Mouse (Mus musculus): ENCODE results near the gene Kdm5b.
"Not testable (repeated sequence)": the region's sequence is repeated elsewhere in the genome, so short reads cannot be mapped to it uniquely, and the experiment has no call there.

Kdm5b gene

GRCm38 (mm10) chr1:134559976-134560375 lies at the start of gene Kdm5b:
Gene Kdm5b (plus strand): TSS chr1:134560171.
- CTCF ChIA-PET = no interaction called here

GRCm38 (mm10) chr1:134512183-134512582 lies 47.8 kb upstream of the Kdm5b start:
- CTCF ChIA-PET = no interaction called here

DNA sequence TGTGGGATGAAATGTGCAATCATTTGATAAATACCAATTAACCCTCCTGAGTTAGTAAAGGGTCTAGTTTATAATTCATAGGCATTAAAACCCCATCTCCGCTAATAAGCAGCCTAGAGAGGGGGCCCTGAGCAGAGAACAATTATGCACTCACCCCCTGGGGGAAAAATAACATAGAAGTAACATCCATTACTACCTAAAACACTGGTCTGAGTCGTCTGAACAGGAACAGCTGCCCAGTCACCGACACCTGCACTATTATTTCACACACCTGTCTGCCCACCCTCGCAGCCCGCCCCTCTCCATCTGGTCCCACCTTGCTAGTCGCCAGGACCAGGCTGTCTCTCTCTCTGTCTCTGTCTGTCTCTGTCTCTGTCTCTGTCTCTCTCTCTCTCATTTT lies 47.4 kb upstream of the Kdm5b start:
- CTCF ChIA-PET = no interaction called here

- CTCF ChIA-PET = no interaction called here
Measured at GRCm38 (mm10) chr1:134513312-134513860, 46.6 kb upstream of the Kdm5b start.

DNA sequence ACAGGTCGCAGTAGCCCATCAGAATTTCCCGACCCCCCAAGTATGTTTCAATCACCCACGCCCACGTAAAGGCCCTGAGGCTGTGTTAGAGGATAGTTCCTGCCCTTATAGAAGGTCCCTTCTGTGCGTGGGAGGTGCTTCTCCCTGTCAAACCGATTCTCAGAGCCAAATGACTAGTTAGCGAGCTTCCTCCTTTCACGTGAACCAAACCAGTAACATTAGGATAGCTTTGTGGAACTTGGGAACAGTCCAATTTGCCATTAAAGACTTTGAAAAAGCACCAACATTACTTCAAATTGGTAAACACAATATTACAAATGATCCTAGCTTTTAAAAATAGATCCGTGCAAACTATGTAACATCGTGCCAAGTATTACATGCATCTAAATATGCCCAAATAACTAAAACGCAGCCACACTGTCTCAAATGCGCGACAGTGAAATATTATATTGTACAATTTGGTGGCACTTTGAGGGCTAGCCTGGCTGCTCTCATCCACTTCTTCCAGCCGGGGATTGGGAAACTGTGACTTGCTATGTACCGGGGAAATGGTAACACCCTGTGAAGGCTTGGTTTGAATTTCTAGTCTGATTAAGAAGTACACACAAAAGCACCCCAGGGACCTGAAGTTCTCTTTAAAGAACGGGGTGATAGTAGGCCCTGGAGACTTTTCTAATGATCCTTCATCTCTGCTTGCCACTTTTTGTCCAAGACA lies 45.9 kb upstream of the Kdm5b start:
- CTCF ChIA-PET = no interaction called here

GRCm38 (mm10) chr1:134515891-134516290 lies 44.1 kb upstream of the Kdm5b start:
- CTCF ChIA-PET = interaction anchor here (0.7 kb wide), 1 partner anchor 403 kb away, joined by 9 read pairs; no protein-coding TSS in a partner anchor

DNA sequence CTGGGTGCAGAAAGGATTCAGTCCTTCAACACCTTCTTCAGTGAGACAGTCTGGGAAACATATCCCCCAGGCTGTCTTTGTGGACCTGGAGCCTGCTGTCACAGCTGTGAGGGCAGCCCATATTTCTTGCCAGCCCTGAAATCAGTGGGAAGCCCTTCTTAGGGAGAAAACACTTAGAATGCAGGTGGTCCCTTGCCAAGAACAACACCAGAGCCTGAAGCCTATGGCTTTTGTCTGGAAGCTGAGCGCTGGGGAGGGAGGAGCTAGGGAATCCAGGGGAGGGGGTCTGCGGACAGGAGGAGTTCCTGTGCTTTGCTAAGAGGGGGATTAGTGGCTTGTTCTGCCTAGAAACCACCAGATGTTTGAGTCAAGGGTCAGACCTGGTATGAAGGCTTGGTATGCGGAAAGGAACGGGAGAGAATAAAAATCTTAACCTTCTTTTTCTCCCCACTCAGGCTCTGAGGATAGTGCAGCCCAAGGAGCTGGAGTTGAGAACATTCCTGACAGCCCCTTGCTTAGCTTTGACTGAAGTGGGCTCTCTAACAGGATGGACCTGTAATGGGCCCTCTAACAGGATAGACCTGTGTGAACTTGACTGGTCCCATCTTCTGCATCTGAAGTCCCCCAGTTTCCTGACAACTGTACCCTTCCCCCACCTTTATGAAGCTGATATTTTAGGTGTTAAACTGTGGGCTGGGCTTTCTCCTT lies 43.3 kb upstream of the Kdm5b start:
- CTCF ChIA-PET = no interaction called here

GRCm38 (mm10) chr1:134517841-134518240 lies 42.1 kb upstream of the Kdm5b start:
- CTCF ChIA-PET = not testable (repeated sequence)

DNA sequence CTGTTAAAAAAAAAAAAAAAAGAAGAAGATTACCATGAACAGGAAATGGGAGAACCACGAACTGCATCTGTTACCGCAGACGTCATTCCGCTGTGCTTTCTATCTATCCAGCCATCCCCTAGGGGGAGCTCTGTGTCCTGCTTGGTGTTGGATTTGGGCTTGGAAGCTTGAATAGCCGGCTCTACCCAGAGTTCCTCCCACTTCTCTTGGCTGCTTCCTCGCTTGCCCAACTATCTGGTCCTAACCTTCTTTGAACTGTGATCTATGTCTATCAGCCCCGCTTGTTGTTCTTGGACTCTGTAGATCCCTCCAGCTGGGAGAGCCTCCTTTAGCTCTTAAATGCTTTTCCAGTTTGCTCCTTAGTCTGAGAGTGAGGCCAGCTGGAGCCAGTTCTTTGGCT lies 41.3 kb upstream of the Kdm5b start:
- CTCF ChIA-PET = interaction anchor here (0.7 to 1.2 kb wide), 2 partner anchors 17 to 37 kb away, joined by 3 to 5 read pairs; no protein-coding TSS in a partner anchor

DNA sequence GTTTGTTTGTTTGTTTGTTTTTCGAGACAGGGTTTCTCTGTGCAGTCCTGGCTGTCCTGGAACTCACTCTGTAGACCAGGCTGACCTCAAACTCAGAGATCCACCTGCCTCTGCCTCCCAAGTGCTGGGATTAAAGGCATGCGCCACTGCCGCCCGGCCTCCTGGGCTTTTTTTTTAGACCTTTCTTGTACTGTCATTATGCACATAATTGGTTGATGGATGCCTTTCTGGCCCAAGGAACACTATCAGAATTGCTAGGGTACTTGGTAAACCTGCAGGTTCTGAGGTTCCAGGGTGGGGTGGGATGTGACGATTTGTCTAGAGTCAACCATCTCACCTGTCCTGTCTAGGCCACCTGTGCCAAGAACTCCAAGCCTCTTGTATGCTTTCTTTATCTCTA lies 40.8 kb upstream of the Kdm5b start:
- CTCF ChIA-PET = interaction anchor here (0.7 to 1.2 kb wide), 2 partner anchors 18 to 36 kb away, joined by 3 to 5 read pairs; no protein-coding TSS in a partner anchor

DNA sequence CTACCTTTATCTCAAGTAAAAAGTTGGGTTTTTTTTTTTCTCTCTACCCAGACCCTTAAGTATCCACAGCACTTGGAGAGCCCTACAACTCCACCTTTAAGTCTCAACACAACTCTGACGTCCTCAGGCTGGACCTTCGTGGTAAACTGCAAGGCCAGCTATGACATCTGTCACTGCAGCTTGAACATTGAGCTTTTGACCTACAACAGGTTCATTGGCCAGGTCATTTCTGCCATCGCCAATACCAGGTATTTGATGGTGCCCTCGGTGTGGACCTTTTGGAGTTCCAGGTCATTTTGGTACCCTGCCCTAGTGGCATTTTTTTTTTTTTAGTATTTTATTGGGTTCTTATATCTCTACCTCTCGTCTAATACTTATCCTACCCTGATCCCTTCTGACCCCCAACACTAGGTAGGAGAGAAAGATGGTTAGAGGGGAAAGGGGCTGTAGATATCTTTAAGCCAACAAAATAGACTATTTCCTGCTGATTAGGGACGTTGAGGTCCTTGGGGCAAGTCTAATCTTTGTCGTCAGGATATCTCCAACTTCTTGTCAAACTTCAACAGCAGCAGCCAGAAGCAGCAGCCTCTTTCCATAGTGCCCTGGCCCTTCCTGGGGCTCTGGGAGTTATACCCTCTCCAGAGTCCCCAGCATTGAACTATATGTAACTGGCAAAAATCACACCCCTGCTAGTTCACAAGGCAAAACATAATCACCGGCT lies 39.8 kb upstream of the Kdm5b start:
- CTCF ChIA-PET = no interaction called here

DNA sequence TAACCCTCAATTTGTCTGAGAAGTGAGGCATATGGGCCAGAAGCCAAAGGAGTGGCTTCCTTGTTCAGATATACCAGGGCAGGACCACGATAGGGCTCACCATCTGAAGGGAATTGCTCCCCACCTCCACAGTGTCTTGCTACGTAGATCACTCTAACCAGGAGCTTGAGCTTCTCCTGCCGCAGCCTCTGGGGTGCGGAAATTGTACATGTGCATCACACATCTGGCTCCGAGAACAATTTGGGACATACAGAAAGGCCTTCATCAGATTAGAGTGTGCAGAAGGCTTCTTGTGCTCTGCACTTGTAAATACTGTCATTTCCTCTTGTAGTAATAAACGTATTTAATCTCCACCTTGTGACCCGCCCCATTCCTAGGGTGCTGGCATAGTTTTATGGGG lies 38.8 kb upstream of the Kdm5b start:
- CTCF ChIA-PET = no interaction called here

GRCm38 (mm10) chr1:134522325-134522724 lies 37.6 kb upstream of the Kdm5b start:
- CTCF ChIA-PET = interaction anchor here (0.6 to 0.7 kb wide), 2 partner anchors 291 to 311 kb away, joined by 4 to 13 read pairs; no protein-coding TSS in a partner anchor

GRCm38 (mm10) chr1:134524424-134524823 lies 35.5 kb upstream of the Kdm5b start:
- CTCF ChIA-PET = no interaction called here

- CTCF ChIA-PET = no interaction called here
Measured at GRCm38 (mm10) chr1:134525015-134525414, 35.0 kb upstream of the Kdm5b start.

GRCm38 (mm10) chr1:134526752-134527151 lies 33.2 kb upstream of the Kdm5b start:
- CTCF ChIA-PET = no interaction called here

GRCm38 (mm10) chr1:134530618-134531017 lies 29.4 kb upstream of the Kdm5b start:
- CTCF ChIA-PET = no interaction called here

DNA sequence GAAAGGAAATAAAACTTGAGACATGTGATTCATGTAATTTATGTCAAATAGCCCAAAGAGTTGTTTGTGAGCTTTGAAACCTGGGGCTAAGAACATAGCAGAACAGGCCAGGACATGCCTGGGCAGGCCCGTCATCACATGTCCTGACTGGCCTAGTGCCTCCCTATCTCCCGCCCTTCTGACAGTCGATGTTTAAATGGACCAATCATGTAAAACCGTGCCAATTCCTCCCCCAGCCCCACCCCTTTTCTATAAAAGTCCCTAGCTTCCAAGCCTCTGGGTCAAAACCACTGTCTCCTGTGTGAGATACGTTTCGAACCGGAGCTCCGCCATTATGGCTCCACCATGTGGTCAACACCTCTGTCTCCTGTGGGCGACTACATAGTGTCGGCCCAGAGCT lies 26.3 kb upstream of the Kdm5b start:
- CTCF ChIA-PET = not testable (repeated sequence)

- CTCF ChIA-PET = no interaction called here
Measured at GRCm38 (mm10) chr1:134535054-134535453, 24.9 kb upstream of the Kdm5b start.

DNA sequence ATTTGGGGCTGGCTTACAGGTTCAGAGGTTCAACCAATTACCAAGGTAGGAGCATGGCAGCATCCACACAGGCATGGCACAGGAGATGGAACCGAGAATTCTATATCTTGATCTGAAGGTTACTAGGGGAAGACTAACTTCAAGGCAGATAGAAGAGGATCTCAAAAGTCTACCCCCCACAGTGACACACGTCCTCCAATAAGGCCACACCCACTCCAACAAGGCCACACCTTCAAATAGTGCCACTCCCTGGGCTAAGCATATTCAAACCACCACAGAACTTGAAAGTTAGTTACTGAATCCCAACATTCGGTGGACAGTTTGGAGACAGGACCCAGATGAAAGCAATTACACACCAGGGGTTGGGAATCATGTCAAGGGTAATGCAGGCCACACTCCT lies 24.5 kb upstream of the Kdm5b start:
- CTCF ChIA-PET = no interaction called here

- CTCF ChIA-PET = no interaction called here
Measured at GRCm38 (mm10) chr1:134540610-134541009, 19.4 kb upstream of the Kdm5b start.

DNA sequence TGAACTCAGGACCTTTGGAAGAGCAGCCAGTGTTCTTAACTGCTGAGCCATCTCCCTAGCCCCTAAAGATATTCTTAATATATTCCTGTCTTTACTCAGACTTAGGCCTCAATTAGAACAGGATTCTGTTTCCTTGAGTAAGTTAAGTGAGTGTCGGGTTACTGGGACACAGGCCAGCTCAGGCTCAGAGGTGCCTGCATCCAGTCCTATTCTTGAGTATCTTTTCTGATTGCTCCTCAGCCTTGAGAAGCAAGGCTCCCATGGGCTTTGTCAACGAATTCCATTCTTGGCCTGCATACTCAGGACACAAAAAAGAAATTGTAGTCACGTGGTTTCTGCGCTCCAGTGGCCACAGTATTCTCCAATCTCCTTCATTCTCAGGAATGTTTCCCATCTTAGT lies 11.7 kb upstream of the Kdm5b start:
- CTCF ChIA-PET = no interaction called here
